Mouse (Mus musculus): ENCODE measurements around the gene Gm45015. TPM values are rescaled to one million over a fixed set of nuclear protein-coding genes. Genes with fewer than 3 reads are reported as not detected.

Gene Gm45015
- not detected in 2 replicates for polyA plus RNA-seq (2015; fragmentation: Nextera tagmentation; extraction: Ambion mirVana)

- Histone ChIP-seq H3K27me3 (replicated peaks; ENCODE audit: control insufficient read depth, insufficient read depth, low read length) (no peaks in the 10 kb centered on the region), H3K27ac (ENCODE audit: low read length) (no peak within 1 kb of the TSS), H3K9me3 (ENCODE audit: control insufficient read depth, low read length) (no peaks in the 10 kb centered on the region), H3K4me1 (replicated peaks; ENCODE audit: control insufficient read depth, insufficient read depth, low read length) (no peaks in the 10 kb centered on the region), H3K9ac (replicated peaks; ENCODE audit: low read depth, low read length) (no peak within 1 kb of the TSS), H3K36me3 (ENCODE audit: control insufficient read depth, insufficient read depth) (no peaks in the 10 kb centered on the region), H3K4me3 (replicated peaks; ENCODE audit: low read length) (no peak within 1 kb of the TSS), H3K4me2 (ENCODE audit: low read length) (no peak within 1 kb of the TSS)
- WGBS: 89% methylated on average over 4 of the region's 4 CpGs
- no peak for ATAC-seq
Measured at GRCm38 (mm10) chrX:73336740-73337139, at the start of gene Gm45015. Gm45015 (minus strand) TSS chrX:73336840.

GRCm38 (mm10) chrX:73384924-73385323 is 48.3 kb upstream of the Gm45015 start:
- no peak overlapping the region for H3K4me2 ChIP-seq (ENCODE audit: low read length)
- 44% methylated on average over 1 of the region's 1 CpGs for WGBS
- no peaks in the 10 kb centered on the region for H3K27me3 ChIP-seq (replicated peaks; ENCODE audit: control insufficient read depth, insufficient read depth, low read length)
- no peaks in the 10 kb centered on the region for H3K4me1 ChIP-seq (replicated peaks; ENCODE audit: control insufficient read depth, insufficient read depth, low read length)
- H3K27ac ChIP-seq (ENCODE audit: low read length): no peak overlapping the region
- H3K9me3 ChIP-seq (ENCODE audit: control insufficient read depth, low read length): no peaks in the 10 kb centered on the region
- ATAC-seq: no peak
- H3K4me3 ChIP-seq (replicated peaks; ENCODE audit: low read length): no peak overlapping the region
- no peaks in the 10 kb centered on the region for H3K36me3 ChIP-seq (ENCODE audit: control insufficient read depth, insufficient read depth)
- H3K9ac ChIP-seq (replicated peaks; ENCODE audit: low read depth, low read length): no peak overlapping the region

- Histone ChIP-seq H3K9ac (replicated peaks; ENCODE audit: low read depth, low read length) (no peak overlapping the region), H3K27me3 (replicated peaks; ENCODE audit: control insufficient read depth, insufficient read depth, low read length) (no peaks in the 10 kb centered on the region), H3K4me2 (ENCODE audit: low read length) (no peak overlapping the region), H3K4me1 (replicated peaks; ENCODE audit: control insufficient read depth, insufficient read depth, low read length) (no peaks in the 10 kb centered on the region), H3K9me3 (ENCODE audit: control insufficient read depth, low read length) (no peaks in the 10 kb centered on the region), H3K27ac (ENCODE audit: low read length) (no peak overlapping the region), H3K36me3 (ENCODE audit: control insufficient read depth, insufficient read depth) (no peaks in the 10 kb centered on the region), H3K4me3 (replicated peaks; ENCODE audit: low read length) (no peak overlapping the region)
- WGBS: 70% methylated on average over 6 of the region's 6 CpGs
- peak; percentile 75 for ATAC-seq
Measured at GRCm38 (mm10) chrX:73384419-73384818, 47.8 kb upstream of the Gm45015 start.

GRCm38 (mm10) chrX:73363291-73363690 is 26.7 kb upstream of the Gm45015 start:
- Histone ChIP-seq H3K27me3 (replicated peaks; ENCODE audit: control insufficient read depth, insufficient read depth, low read length) (no peaks in the 10 kb centered on the region), H3K27ac (ENCODE audit: low read length) (no peak overlapping the region), H3K4me2 (ENCODE audit: low read length) (no peak overlapping the region), H3K9ac (replicated peaks; ENCODE audit: low read depth, low read length) (no peak overlapping the region), H3K4me1 (replicated peaks; ENCODE audit: control insufficient read depth, insufficient read depth, low read length) (no peaks in the 10 kb centered on the region), H3K36me3 (ENCODE audit: control insufficient read depth, insufficient read depth) (no peaks in the 10 kb centered on the region), H3K4me3 (replicated peaks; ENCODE audit: low read length) (no peak overlapping the region), H3K9me3 (ENCODE audit: control insufficient read depth, low read length) (no peaks in the 10 kb centered on the region)
- no peak for ATAC-seq

GRCm38 (mm10) chrX:73356719-73357118 is 20.1 kb upstream of the Gm45015 start:
- Histone ChIP-seq H3K4me2 (ENCODE audit: low read length) (no peak overlapping the region), H3K27me3 (replicated peaks; ENCODE audit: control insufficient read depth, insufficient read depth, low read length) (no peaks in the 10 kb centered on the region), H3K36me3 (ENCODE audit: control insufficient read depth, insufficient read depth) (peaks cover 25% of the 10 kb centered on the region), H3K9ac (replicated peaks; ENCODE audit: low read depth, low read length) (no peak overlapping the region), H3K4me3 (replicated peaks; ENCODE audit: low read length) (no peak overlapping the region), H3K4me1 (replicated peaks; ENCODE audit: control insufficient read depth, insufficient read depth, low read length) (no peaks in the 10 kb centered on the region), H3K9me3 (ENCODE audit: control insufficient read depth, low read length) (no peaks in the 10 kb centered on the region), H3K27ac (ENCODE audit: low read length) (no peak overlapping the region)
- 83% methylated on average over 1 of the region's 1 CpGs for WGBS
- no peak for ATAC-seq

- 92% methylated on average over 2 of the region's 2 CpGs for WGBS
- H3K4me1 ChIP-seq (replicated peaks; ENCODE audit: control insufficient read depth, insufficient read depth, low read length): no peaks in the 10 kb centered on the region
- H3K4me2 ChIP-seq (ENCODE audit: low read length): no peak overlapping the region
- no peak overlapping the region for H3K9ac ChIP-seq (replicated peaks; ENCODE audit: low read depth, low read length)
- H3K27ac ChIP-seq (ENCODE audit: low read length): no peak overlapping the region
- H3K36me3 ChIP-seq (ENCODE audit: control insufficient read depth, insufficient read depth): peaks cover 25% of the 10 kb centered on the region
- ATAC-seq: no peak
- no peaks in the 10 kb centered on the region for H3K9me3 ChIP-seq (ENCODE audit: control insufficient read depth, low read length)
- no peaks in the 10 kb centered on the region for H3K27me3 ChIP-seq (replicated peaks; ENCODE audit: control insufficient read depth, insufficient read depth, low read length)
- no peak overlapping the region for H3K4me3 ChIP-seq (replicated peaks; ENCODE audit: low read length)
Measured at GRCm38 (mm10) chrX:73356163-73356562, 19.5 kb upstream of the Gm45015 start.

- H3K4me1 ChIP-seq (replicated peaks; ENCODE audit: control insufficient read depth, insufficient read depth, low read length): peaks cover 9% of the 10 kb centered on the region; the same call in 1 of the 2 replicates
- no peak for ATAC-seq
- 62% methylated on average over 1 of the region's 1 CpGs for WGBS
- no peak overlapping the region for H3K27ac ChIP-seq (ENCODE audit: low read length)
- no peaks in the 10 kb centered on the region for H3K9me3 ChIP-seq (ENCODE audit: control insufficient read depth, low read length)
- no peak overlapping the region for H3K4me3 ChIP-seq (replicated peaks; ENCODE audit: low read length)
- no peak overlapping the region for H3K9ac ChIP-seq (replicated peaks; ENCODE audit: low read depth, low read length)
- H3K27me3 ChIP-seq (replicated peaks; ENCODE audit: control insufficient read depth, insufficient read depth, low read length): no peaks in the 10 kb centered on the region
- no peak overlapping the region for H3K4me2 ChIP-seq (ENCODE audit: low read length)
- H3K36me3 ChIP-seq (ENCODE audit: control insufficient read depth, insufficient read depth): no peaks in the 10 kb centered on the region
Measured at GRCm38 (mm10) chrX:73344346-73344745, 7.7 kb upstream of the Gm45015 start.

GRCm38 (mm10) chrX:73343802-73344201 is 7.2 kb upstream of the Gm45015 start:
- no peak overlapping the region for H3K4me3 ChIP-seq (replicated peaks; ENCODE audit: low read length)
- 89% methylated on average over 1 of the region's 1 CpGs for WGBS

GRCm38 (mm10) chrX:73342941-73343735 is 6.5 kb upstream of the Gm45015 start:
- no peaks in the 10 kb centered on the region for H3K27me3 ChIP-seq (replicated peaks; ENCODE audit: control insufficient read depth, insufficient read depth, low read length)
- peak overlapping the region; percentile 73 for H3K9ac ChIP-seq (replicated peaks; ENCODE audit: low read depth, low read length)
- H3K27ac ChIP-seq (ENCODE audit: low read length): peak overlapping the region; percentile 67
- WGBS: 16% methylated on average over 15 of the region's 15 CpGs
- peak overlapping the region; percentile 63 for H3K4me3 ChIP-seq (replicated peaks; ENCODE audit: low read length)
- peaks cover 9% of the 10 kb centered on the region; the same call in 1 of the 2 replicates for H3K4me1 ChIP-seq (replicated peaks; ENCODE audit: control insufficient read depth, insufficient read depth, low read length)
- peak overlapping the region; percentile 59 for H3K4me2 ChIP-seq (ENCODE audit: low read length)
- ATAC-seq: peak; percentile 60
- H3K9me3 ChIP-seq (ENCODE audit: control insufficient read depth, low read length): no peaks in the 10 kb centered on the region
- H3K36me3 ChIP-seq (ENCODE audit: control insufficient read depth, insufficient read depth): no peaks in the 10 kb centered on the region

More at GRCm38 (mm10) chrX:73343802-73344201, 7.2 kb upstream of the Gm45015 start:
- ATAC-seq: no peak
- no peaks in the 10 kb centered on the region for H3K9me3 ChIP-seq (ENCODE audit: control insufficient read depth, low read length)
- no peak overlapping the region for H3K9ac ChIP-seq (replicated peaks; ENCODE audit: low read depth, low read length)
- H3K4me1 ChIP-seq (replicated peaks; ENCODE audit: control insufficient read depth, insufficient read depth, low read length): peaks cover 9% of the 10 kb centered on the region; the same call in 1 of the 2 replicates
- H3K27ac ChIP-seq (ENCODE audit: low read length): no peak overlapping the region
- peak overlapping the region; percentile 59 for H3K4me2 ChIP-seq (ENCODE audit: low read length)
- no peaks in the 10 kb centered on the region for H3K36me3 ChIP-seq (ENCODE audit: control insufficient read depth, insufficient read depth)
- no peaks in the 10 kb centered on the region for H3K27me3 ChIP-seq (replicated peaks; ENCODE audit: control insufficient read depth, insufficient read depth, low read length)
